Mouse (Mus musculus) kidney, postnatal 14 days (tissue): ENCODE measurements around the gene 1700020A23Rik.
A peak's percentile ranks its signal among the peaks of the same experiment; 100 is the strongest.

Experiments used
- DNase-seq: peaks from one replicate; pipeline ENCODE4 v3.0.0; 2022; ENCODE audit warnings: mixed read lengths

The 1700020A23Rik gene

DNA sequence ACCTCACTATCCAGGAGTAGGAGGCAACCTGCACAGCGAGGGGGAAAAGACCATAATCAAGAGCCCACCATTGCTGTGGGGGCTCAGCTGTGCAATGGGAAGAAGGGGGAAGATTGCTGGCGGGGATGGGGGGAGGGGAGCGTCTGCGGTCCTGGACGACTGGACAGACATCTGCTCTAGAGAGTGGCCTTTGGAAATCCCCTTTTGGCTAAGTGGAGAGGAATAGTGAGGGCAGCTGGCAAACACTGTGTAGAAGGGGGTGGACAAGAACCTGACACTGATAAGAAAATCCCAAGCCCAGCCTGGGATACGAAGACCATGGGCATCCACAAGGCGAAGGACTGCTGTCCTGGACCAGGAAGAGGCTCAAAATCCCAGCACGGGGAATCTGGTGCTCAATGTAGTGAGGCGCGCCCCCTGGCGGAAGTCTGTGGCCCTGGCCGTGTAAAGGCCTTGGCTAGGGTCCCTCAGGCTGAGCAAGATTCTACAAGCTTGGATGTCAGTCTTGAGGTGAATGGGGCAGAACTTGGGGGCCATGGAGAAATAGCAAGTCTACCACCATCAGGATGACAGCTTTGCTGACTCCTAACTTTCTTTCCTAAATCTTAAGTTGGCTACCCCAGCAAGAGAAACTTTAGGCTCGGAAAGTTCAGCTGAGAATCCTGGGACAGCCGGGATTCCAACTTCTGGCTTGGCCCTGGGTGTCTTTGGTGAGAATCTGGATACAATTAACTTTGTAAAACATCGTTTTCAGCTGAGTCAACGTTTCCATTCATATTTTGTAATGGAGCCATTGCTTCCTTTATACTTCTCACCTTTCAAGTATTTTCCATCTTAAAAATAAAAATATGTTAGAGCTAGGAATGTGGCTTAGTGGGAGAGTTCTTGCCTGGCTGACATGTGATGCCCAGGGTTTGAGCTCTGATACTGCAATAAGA lies 6.8 kb downstream of the 1700020A23Rik start:
- DNase-seq, result peak; percentile 86

GRCm38 (mm10) chr2:130412775-130413174 lies 7.7 kb downstream of the 1700020A23Rik start:
- DNase-seq, result no peak

GRCm38 (mm10) chr2:130414094-130414856 lies 9.2 kb downstream of the 1700020A23Rik start:
- DNase-seq, result no peak

- DNase-seq, result no peak
Observed at GRCm38 (mm10) chr2:130421781-130422620, 16.9 kb downstream of the 1700020A23Rik start.

DNA sequence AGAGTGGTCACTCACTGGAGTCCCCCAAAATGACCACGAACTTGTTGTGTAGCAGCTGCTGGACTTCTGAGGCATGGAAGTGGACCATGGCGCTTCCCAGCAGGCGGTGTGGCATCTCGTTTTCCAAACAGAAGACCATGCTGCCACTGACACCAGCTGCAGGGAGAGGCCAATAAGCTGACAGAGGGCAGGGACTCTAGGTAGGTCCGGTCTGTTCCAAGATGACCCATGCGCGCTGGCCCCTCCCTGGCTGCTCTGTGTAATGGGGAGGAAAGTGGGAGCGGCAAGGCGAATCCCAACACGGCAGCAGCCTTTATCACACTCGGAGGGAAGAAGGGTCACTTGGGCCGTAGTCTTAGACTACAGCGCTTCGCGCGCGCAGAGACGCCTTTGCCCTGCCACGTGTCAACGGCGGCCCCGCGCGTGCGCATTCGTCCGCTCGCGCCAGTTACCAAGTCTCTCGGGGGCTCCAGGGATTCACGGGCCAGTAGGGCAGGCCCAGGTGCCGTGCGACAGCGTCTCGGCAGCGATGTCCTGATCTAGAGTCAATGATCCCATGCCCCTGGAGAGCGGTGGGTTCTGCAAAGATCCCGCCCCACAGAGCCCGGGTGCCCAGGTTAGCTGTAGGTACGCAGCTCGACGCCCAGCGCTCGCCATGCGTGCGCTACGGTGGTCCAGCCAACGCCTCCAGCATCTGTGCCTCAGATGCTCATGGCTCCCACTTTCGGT lies 18.5 kb downstream of the 1700020A23Rik start:
- DNase-seq, result peak; percentile 85

GRCm38 (mm10) chr2:130424126-130424853 lies 19.2 kb downstream of the 1700020A23Rik start, which contains the start of the genes Vps16 and Pced1a:
Gene Vps16 (plus strand): TSS chr2:130424339.
Gene Pced1a (minus strand): TSS chr2:130424701.
- peak; percentile 95 for DNase-seq

DNA sequence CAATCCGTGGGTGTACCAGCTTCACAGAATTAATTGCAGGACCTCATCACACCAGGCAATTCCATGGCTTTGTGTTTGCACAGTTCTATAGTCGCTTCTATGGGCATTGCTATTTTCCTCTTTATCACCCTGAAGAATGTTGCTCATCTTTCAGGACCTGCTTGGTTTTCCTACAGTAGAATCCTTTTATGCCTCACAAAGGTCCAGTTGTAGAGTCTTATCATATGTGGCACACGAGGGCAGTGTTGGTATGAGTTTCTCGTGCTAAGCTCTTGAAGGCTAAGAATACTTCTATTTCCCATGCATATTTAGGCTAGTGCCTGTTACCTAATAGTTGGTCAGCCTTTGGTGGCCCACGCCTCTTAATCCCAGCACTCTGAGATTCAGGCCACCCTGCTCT lies 20.1 kb downstream of the 1700020A23Rik start:
- DNase-seq, result no peak

- DNase-seq, result no peak
Observed at GRCm38 (mm10) chr2:130429851-130430250, 24.8 kb downstream of the 1700020A23Rik start.

DNA sequence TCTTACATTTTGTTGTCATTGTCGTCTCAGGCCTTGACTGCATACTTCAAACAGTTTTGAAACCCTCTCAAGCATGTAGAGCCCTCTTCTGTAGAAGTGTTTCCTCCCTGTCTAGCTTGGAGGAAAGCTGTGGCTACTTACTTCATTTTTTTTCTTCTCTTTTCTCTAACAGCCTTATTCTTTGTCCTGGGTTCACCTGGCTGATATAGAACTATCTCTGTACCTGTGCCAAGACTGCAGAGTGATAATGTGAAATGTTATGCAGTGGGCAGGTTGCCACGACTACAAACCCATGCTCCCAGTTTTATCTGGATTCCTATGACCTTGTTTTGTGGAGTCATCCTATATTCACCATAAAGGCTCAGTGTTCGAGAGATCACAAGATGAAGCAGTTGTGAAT lies 25.4 kb downstream of the 1700020A23Rik start:
- DNase-seq, result no peak

GRCm38 (mm10) chr2:130432157-130432556 lies 27.1 kb downstream of the 1700020A23Rik start:
- DNase-seq, result no peak

DNA sequence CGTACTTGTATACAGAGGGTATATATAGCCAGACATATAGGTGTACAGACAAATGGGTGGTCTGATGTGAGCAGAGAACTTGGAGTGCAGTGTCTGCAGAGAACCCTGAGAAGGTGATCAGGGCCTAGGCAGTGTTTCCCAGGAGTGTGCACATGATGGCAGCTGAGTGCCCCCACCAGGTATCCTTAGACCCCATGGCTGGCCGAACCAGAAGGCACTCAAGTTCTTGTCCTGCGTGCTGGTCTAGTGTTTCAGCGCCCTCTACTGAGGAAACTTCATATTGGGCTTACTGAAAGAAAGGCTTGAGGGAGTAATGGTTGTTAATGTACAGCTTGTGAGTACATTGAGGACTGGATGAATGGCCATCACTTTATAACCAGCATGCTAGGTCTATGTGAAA lies 28.1 kb downstream of the 1700020A23Rik start:
- DNase-seq, result peak; percentile 60

DNA sequence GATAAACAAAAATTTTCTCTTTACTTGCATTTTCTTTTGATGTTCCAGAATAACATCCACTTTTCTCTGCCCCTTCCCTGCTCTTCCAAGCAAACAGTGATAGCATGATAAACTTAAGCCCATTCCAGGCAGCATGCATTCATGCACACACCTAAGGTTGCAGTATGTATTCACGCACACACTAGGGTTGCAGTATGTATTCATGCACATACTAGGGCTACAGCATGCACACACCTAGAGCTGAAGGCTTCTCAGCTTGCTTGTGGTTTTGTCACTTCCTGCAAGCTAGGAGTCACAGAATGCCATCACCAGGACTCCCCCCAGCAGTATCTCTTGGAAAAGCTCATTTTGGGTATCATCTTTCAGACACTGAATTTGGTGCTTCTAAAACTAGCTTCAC lies 31.7 kb downstream of the 1700020A23Rik start:
- no peak for DNase-seq

DNA sequence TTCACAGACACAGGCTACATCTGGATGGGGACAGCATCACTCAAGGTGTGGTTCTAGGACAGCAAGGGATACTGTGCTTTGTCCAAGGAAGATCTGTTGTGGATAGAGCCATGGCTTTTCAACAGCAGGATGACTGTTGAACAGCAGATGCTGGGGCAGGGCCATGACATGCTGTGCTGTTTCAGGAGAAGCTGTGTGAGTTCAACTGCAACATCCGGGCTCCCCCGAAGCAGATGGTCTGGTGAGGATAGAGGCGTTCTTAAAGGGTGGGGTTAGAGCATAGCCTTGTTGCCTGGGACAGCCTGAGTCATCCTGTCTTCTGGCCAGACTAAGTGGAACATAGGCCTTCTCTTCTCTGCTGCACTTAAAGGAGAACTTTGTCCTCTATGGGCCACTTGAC lies 33.8 kb downstream of the 1700020A23Rik start:
- DNase-seq, result no peak

DNA sequence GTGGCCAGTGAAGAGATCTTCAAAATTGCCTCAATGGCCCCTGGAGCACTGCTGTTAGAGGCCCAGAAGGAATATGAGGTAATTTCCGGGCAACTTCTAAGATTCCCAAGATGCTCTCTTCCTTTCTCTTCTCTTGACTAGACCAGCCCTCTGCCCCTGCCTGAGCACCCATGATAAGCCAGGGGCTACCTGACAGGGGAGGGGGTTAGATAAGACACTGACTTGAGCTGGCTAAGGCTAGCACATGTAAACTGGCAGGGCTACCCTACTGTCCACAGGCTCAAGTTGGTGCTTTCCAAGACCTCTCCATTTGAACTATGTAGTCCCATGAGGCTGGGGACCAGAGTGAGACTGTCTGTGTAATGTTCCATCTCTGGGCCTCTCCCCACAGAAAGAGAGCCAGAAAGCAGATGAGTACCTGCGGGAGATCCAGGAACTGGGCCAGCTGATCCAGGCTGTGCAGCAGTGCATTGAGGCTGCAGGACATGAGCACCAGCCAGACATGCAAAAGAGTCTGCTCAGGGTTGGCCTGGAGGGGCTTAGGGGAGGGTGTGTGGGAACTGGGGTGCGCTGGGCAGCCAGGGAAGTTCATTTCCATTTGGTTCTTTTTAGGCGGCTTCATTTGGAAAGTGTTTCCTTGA lies 34.9 kb downstream of the 1700020A23Rik start:
- DNase-seq, result no peak

- DNase-seq, result no peak
Observed at GRCm38 (mm10) chr2:130442162-130442561, 37.1 kb downstream of the 1700020A23Rik start.

- DNase-seq, result no peak
Observed at GRCm38 (mm10) chr2:130448449-130448848, 43.4 kb downstream of the 1700020A23Rik start.

GRCm38 (mm10) chr2:130449021-130449793 lies 44.1 kb downstream of the 1700020A23Rik start:
- DNase-seq, result peak; percentile 24

- DNase-seq, result peak; percentile 93
Observed at GRCm38 (mm10) chr2:130449794-130450433, 44.9 kb downstream of the 1700020A23Rik start, which contains the start of gene Ptpra. Gene Ptpra (plus strand): TSS chr2:130450278.

- DNase-seq, result peak; percentile 84
Observed at GRCm38 (mm10) chr2:130450434-130450796, 45.4 kb downstream of the 1700020A23Rik start.
